Mouse (Mus musculus) activated CD4-positive, CD25-positive, alpha-beta regulatory T cell, adult 4 months (primary cell): Measurements from ENCODE around the gene Rgl3. TPM values are rescaled to one million over a fixed set of nuclear protein-coding genes. Genes with fewer than 3 reads are reported as not detected.

Experiments used
- polyA plus RNA-seq, 2 experiments: library from polyadenylated mRNA; unstranded; fragments of 100-300 nt; shearing (Covaris generic); gene quantifications; one replicate each; pipeline ENCODE4 v1.2.1; 2017

Gene Rgl3
- polyA plus RNA-seq, 2 experiments from 2014 or later, result not detected

Other genes starting within 250 kb of the Rgl3 start
- 10 to 100 TPM; 18.7 to 25.8 TPM for gene Spc24, start 229.1 kb downstream of the Rgl3 start, polyA plus RNA-seq
- not detected for gene Kank2, start 190.7 kb downstream of the Rgl3 start, polyA plus RNA-seq
- gene Angptl8, start 153.9 kb downstream of the Rgl3 start, polyA plus RNA-seq, result not detected
- 1 to 10 TPM in 1 of 2 experiments, under 1 TPM in 1; 0.94 to 1.8 TPM for gene Dock6, start 136.8 kb downstream of the Rgl3 start, polyA plus RNA-seq
- gene Rab3d, start 71.3 kb downstream of the Rgl3 start, polyA plus RNA-seq, result 1 to 10 TPM; 5.8 to 7.1 TPM
- gene Ccdc159, start 62.0 kb downstream of the Rgl3 start, polyA plus RNA-seq, result not detected
- 1 to 10 TPM; 2.6 to 4.7 TPM for gene Tmem205, start 61.9 kb downstream of the Rgl3 start, polyA plus RNA-seq
- gene Plppr2, start 52.4 kb downstream of the Rgl3 start, polyA plus RNA-seq, result under 1 TPM; 0.17 to 0.36 TPM
- gene Swsap1, start 33.7 kb downstream of the Rgl3 start, polyA plus RNA-seq, result 1 to 10 TPM; 2.1 to 3.8 TPM
- under 1 TPM in 1 of 2 experiments, not detected in 1; 0.36 TPM for gene Epor, start 25.9 kb downstream of the Rgl3 start, polyA plus RNA-seq
- gene Ccdc151, start 13.2 kb upstream of the Rgl3 start, polyA plus RNA-seq, result not detected
- gene Prkcsh, start 13.4 kb upstream of the Rgl3 start, polyA plus RNA-seq, result 10 to 100 TPM; 28.9 to 43.9 TPM
- gene Elavl3, start 62.6 kb upstream of the Rgl3 start, polyA plus RNA-seq, result not detected
- gene Gm49318, start 81.8 kb upstream of the Rgl3 start, polyA plus RNA-seq, result not detected
- gene Zfp653, start 81.9 kb upstream of the Rgl3 start, polyA plus RNA-seq, result 1 to 10 TPM; 3.3 to 4.0 TPM
- 10 to 100 TPM; 31.0 to 31.1 TPM for gene Ecsit, start 96.0 kb upstream of the Rgl3 start, polyA plus RNA-seq
- gene Cnn1, start 109.8 kb upstream of the Rgl3 start, polyA plus RNA-seq, result not detected
- gene Elof1, start 127.7 kb upstream of the Rgl3 start, polyA plus RNA-seq, result 100 to 1,000 TPM in 1 of 2 experiments, 10 to 100 TPM in 1; 96.8 to 108 TPM
- 100 to 1,000 TPM; 208 to 219 TPM for gene Acp5, start 146.3 kb upstream of the Rgl3 start, polyA plus RNA-seq
- 10 to 100 TPM; 49.5 to 56.8 TPM for gene Pigyl, start 167.4 kb upstream of the Rgl3 start, polyA plus RNA-seq
- gene Zfp872, start 198.6 kb upstream of the Rgl3 start, polyA plus RNA-seq, result under 1 TPM in 1 of 2 experiments, not detected in 1; 0.17 TPM
- gene Zfp809, start 236.3 kb upstream of the Rgl3 start, polyA plus RNA-seq, result 10 to 100 TPM; 42.6 to 43.0 TPM